Mouse (Mus musculus): ENCODE results near the gene Pum1.
"Not testable (repeated sequence)": the region's sequence is repeated elsewhere in the genome, so short reads cannot be mapped to it uniquely, and the experiment has no call there.

The Pum1 gene

DNA sequence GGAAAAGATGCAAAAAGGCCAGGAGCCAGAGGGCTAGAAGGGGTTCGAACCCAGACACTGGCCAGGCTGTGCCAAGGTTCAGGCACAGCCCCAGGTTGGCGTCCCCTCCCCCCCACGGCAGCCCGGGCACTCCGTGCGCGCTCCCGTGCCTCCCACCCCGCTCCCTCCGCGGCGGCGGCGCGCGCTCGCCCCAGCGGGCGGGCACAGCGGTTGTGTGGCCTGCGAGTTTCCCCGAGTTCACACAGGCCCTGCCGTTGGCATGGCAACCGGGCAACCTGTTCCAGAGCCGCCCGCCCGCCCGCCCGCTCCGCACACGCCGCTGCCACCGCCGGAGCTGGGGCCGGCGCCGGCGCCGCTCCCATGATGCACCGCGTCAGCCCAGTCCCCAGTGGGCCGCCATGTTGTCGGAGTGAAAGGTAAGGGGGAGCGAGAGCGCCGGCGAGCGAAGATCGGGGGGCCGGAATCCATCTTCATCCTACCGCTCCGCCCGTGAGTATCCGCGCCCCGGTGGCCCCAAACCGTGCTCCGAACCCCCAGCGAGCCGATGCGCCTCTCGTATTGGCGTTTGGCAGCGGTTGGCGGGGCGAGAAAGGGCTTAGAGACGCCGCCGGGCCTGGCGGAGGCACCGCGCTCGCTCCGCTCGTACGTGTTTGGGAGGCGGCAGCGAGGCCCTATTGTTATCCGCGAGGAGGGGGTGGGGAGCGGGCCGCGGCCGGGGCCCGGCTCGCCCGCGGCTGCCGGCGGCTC is at the start of gene Pum1:
TSS of gene Pum1 (plus strand) at position 343 of the 747 bp plus-strand sequence.
- DNase-seq = peak; percentile 82

DNA sequence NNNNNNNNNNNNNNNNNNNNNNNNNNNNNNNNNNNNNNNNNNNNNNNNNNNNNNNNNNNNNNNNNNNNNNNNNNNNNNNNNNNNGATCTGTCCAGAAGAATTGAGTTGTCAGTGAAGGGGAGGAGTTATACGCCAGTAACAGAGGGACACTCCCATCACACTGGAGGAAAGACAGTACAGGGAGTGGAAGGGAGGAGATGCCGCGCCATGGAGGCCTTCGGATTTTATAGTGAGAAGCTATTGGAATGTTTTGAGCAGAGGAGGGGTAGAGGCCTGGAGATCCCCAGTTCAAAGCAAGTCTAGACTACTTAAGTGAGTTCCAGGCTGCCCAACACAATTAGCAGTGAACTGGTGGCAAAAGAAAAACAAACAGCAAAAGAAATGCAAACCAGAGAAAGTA is 33.7 kb upstream of the Pum1 start:
- DNase-seq = no peak

DNA sequence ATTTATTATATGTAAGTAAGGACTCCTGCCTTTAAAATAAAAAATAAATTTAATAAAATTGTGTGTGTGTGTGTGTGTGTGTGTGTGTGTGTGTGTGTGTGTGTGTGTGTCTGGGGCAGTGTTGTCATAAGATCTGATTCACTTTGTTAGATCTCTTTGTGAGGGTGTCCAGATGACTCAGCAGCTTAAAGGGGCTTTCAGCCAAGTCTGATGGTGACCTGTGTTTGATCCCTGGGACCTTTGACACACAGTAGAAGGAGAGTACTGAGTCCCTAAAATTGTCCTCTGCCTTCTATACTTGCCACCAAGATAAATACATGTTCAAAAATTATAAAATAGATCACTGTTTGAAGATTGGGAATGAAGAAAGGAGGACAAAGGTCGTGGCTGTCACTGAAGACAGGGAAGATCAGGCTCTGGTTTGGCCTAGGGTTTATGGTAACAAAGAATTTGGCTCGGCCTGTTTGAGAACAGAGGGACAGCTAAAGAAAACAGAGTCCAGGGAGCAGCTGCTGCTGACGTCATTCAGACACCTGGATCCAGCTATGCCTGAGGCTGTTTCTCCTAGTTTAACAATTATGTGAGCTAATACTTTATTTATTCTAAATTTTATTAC is 32.8 kb upstream of the Pum1 start:
- no peak for DNase-seq

DNA sequence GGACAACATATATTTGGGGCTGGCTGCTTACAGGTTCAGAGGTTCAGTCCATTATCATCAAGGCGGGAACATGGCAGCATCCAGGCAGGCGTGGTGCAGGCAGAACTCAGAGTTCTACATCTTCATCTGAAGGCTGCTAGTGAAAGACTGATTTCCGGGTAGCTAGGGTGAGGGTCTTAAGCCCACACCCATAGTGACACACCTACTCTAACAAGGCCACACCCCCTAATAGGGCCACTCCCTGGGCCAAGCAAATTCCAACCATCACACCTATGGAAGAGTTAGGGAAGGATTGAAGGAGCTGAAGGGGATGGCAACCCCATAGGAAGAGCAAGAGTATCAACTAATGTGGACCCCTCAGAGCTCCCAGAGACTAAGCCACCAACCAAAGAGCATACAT is 28.0 kb upstream of the Pum1 start:
- not testable (repeated sequence) for DNase-seq

DNA sequence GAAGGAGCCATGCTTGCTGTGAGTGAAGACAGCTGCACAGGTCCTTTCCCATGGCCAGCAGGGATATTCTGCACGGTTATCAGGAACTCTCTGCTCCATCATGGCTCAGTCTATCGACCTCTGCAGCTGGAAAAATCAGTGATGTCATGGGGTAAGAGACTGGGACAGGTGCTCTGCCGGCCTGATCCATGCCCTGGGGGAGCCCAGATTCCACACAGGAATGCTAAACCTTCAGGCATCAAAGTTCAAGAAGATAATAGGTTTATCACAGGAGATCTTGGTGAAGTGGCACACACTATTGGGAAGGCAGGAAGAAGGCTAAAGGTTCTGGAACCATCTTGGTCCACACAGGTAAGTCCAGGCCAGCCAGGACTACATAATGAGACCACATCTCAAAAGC is 26.4 kb upstream of the Pum1 start:
- DNase-seq = no peak

DNA sequence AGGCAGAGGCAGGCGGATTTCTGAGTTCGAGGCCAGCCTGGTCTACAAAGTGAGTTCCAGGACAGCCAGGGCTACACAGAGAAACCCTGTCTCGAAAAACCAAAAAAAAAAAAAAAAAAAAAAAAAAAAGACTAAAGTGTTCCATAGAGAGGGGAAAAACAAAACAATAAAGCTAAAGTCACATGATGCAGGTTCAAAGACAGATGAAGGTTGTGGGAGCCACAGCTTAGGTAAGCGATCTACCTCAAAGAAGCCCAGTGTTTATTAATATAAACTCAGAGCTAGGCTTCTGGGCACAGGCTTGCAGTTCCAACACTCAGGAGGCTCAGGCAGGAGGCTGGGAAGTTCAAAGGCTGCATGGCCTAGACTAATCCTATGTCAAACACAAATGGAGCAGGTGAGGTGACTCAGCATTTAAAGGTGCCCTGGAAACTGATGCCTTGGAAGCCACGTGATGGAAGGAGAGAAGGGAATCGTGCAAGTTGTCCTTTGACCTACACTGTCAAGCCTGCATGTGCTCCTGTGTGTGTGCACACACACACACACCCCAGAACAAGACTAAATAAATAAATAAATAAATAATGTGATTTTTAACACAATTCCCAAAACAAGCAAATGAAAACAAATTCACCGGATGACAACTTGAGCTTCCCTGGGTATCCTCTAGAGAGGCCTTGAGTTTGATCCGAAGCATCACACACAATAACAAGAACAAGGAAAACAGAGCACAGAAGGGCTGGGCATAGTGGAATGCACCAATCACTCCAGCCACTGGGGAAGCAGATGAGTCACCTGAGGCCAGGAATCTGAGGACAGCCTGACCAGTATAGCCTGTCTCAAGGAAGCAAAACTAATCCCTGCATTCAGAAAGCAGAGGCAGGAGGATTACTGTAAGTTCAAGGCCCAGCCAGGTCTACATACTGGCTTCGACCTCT is 25.4 kb upstream of the Pum1 start:
- no peak for DNase-seq

DNA sequence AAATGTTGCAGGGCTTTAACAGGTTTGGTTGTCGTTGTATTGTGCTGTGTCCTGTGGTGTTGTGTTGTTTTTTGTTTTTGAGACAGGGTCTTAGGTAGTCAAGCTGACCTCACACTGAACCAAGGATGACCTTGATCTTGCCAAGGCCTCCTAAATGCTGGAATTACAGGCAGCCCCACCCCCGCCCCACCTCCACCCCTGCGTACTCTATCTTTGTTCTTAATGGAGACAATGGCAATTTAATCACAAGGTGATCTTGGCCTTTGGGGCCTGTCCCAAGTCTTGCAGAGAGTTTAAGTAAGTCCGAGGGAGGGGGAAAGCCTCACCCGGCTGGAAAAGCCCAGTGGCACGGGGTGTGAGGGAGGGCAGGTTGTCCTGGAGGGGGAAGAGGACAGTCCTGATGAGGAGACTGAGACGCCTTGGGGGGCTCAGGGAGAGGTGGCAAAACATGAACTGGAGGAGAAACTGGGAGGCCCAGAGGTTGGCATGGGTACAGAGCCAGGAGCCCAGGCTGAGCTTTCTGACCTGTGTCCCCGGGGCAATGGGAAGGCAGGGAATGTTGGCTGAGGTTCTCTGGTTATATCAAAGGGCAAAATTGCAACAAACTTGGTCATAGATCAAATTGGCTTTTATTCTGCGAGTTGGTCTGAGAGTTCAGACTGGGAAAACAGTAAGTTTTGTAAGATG is 22.9 kb upstream of the Pum1 start:
- DNase-seq = no peak

DNA sequence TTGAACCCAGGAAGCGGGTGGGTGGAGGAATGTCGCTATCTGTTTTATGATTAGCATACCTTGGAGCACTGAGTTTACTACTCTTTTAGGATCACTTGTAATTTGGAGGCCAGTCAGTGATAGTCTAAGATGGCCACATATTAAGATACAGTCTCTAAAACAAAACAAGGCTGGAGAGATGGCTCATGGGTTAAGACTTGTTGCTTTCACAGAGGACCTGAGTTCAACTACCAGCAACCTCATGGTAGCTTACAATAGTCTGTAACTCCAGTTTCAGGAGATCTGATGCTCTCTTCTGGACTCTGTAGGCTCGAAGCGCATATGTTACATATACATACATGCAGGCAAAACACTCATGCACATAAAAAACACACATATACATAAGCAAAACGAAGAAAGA is 20.7 kb upstream of the Pum1 start:
- DNase-seq = no peak

DNA sequence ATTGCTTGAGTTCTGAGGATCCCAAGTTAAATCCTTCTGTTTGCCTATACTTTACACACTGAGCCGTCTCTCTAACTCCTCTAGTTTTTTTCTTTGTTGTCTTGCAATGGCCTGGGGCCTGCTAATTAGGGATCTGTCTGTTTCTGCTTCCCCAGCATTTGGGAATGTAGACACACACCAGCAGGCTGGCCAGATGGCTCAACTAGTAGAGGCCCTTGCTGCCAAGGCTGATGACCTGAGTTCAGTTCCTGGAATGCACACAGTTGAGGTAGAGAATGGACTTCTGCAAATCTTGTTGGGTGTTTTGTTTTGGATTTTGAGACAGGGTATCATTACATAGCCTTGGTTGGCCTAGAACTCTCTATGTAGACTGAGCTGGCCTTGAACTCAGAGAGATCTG is 17.7 kb upstream of the Pum1 start:
- peak; percentile 33 for DNase-seq

DNA sequence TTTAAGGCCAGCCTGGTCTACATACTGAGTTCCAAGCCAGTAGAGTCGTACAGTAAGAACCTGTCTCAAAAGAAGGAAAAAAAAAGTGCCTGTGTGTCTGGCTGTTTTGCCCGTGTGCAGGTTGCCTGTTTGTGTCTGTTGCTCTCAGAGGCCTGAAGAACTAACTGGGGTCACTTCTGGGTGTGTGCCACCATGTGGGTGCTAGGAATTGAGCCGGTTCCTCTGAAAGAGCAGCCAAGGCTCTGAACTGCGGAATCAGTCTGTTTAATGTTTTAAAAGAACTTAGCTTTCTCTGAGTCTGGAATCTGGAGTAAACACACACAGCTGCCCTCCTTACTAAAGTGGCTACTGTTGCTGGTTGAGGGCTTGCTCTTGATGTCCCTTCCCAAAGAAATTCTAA is 11.8 kb upstream of the Pum1 start:
- no peak for DNase-seq

DNA sequence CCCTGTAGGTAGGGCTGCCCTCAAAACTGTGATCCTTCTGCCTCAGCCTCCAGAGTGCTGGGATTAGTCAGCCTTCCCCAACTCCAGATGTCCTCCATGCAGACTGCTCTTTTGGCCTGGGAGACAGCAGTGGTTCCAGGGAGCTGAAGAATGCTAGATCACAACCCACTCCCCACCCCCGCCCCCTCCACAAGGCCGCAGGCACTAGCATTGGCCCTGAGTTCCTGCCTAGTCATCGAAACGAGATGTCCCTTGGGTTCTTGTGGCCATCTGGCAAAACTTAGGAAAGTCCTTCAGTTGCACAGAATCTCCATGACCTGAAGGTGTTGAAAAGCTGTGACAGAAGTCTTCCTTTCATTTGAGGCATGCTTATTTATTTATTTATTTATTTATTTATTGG is 10.6 kb upstream of the Pum1 start:
- DNase-seq = no peak

DNA sequence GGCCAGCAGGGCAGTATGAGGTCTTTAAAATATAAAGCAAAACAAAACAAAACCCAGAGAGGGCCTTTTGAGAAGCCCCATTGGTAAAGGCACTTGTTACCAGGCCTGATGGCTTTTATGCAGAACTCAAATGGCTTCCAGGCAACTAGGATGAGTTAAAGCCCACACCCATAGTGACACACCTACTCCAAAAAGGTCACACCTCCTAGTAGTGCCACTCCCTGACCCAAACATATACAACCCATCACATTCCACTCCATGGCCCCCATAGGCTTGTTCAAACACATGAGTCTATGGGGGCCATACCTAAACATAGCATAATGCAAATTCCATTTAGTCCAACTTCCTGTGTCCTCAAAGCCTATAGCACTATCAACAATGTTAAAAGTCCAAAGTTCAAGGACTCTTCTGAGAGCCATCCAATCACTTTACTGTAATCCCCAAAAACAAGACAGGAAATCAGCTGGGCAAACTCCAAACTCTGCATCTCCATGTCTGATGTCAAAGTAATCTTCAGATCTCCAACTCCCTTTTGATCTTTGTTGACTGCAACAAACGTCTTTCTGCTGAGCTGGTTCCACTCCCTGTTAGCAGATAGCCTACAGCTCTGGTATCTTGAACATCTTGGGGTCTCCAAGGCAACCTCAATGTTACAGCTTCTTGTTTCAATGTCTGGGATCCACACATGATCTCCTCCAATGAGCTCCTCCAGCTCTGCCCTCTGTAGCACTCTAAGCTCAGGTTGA is 5.1 kb upstream of the Pum1 start:
- DNase-seq = no peak

DNA sequence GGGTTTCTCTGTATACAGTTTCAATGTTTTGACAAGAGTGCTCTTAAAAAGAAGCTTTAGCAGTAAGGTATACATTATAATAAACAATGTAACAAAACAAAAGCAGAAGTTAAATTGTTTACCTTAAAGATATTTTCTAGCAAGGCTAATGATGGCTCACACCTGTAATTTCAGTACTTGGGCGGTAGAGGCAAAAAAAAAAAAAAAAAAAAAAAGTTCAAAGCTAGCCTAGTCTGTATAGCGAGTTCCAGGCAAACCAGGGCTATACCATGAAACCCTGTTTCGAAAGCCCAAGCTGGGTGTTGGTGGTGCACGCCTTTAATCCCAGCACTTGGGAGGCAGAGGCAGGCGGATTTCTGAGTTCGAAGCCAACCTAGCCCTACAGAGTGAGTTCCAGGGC is 3.7 kb upstream of the Pum1 start:
- DNase-seq = no peak

DNA sequence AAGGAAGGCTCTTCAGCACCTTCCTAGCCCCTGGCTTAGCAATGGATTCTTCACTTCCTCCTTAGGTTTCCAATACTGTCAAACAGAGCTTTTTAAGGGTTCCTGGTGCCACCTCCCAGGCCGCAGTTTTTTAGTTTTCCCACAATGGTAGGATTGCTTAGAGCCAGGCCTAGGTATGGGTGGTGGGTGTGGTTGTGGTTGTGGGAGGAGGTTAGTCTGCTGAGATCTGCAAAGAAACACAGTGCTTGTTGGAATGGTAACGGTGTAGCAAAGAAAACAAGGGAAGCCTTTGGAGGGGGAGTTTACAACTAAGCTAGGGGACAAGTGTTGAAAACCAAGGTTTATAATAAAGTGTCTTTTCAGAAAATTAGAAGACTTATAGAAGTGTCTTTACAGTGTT is 3.0 kb upstream of the Pum1 start:
- DNase-seq = no peak

DNA sequence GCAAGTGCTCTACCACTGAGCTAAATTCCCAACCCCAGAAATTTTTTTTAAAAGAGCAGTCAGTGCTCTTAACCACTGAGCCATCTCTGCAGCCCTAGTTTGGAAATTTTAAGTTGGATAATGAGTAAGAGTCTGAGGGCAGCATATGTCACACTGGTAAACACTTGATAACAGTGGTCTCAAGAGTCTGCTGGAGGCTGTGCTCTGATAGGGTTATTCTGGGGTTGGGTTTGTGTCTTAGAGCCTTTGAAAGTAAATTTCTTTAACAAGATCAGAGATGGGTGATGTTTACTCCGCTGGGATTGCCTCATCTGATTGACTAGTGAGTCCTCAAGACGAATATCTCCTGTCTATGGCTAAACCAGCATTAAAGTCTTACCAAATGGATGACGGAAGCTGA is 2.0 kb upstream of the Pum1 start:
- no peak for DNase-seq

DNA sequence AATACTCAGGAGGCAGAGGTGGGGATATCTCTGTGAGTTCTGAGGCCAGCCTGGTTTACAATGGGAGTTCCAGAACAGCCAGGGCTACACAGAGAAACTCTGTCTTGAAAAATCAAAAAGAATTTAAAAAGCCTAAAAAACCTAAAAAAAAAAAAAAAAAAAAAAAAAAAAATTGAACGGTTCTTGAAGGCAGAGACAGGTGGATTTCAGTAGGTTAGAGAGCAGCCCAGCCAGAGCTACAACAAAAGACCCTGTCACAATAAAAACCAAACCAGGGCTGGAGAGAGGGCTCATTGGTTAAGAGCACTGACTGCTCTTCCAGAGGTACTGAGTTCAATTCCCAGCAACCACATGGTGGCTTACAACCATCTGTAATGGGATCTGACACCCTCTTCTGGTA is 816 bp upstream of the Pum1 start:
- not testable (repeated sequence) for DNase-seq

DNA sequence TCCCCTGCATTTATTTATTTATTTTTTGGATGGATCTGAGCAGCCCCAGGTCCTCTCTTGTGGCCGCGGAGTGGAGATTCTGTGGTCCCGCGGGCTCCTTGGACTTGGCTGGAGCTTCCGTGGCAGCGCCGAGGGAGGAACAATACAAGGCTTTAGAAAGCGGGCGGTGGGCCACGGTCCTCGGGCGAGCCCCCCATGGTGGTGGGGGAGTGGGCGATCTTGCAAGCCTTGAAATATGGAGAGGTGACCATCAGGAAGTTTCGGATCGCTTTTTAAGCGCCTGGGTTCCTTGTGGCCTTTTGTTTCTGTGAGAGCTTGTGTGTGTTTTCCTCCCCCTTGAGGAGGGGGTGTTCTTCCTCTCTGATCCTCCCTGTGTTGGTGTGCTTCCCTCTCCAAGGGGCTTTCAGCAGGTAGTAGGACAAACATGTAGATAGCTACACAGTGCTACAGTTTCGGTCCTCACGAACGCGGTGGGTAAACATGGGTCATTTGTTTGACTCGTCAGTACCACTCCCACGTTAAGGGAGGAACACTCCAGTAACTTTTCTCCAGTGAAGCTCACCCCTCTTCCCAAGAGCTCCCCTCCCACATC is 785 bp downstream of the Pum1 start:
- DNase-seq = peak; percentile 38

DNA sequence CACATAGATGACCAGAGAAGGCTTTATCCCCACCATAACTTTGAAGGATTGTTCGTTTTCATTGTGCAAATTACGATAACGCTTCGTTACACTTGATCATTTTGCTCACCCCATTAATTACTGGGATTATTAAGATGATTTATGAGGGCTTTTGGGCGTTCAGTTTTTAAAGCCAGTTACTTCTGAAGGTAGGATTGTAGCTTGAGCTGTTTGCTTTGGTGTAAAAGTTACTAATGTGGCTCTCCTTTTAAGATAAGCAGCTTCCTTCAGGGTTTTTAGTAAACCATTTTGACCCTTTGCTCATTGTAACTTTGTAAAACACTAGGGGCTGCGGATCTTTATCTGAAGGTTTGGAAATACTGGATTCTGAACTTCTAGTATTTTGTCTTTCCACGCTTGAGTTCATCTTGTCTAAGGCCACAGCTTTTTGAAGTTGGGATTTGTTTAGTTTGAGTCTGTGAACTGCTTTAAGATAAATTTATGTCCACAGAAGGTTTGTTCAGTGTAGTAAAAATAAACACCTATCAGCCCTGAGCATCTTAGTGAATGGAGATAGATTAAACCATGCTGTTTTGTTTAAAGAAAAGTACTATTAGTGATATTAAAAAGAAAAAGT is 1.4 kb downstream of the Pum1 start:
- no peak for DNase-seq

DNA sequence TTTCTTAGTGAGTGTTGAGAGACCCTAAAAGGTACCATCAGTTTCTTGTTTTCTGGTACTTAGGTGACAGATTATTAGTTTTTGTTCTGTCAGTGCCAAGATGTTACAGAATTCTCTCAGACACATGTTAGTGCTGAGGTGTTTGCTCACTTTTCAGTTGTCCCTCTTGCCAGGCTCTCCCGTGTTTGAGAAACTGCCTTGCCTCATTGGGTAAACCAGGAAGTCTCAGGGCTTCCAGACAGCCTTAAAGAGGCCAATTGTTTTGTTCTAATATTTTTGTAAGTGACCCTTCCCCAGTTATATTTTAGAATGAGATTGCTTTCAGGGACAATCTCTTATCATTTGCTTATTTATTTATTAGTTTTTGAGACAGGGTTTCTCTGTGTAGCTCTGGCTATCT is 2.1 kb downstream of the Pum1 start:
- DNase-seq = no peak

DNA sequence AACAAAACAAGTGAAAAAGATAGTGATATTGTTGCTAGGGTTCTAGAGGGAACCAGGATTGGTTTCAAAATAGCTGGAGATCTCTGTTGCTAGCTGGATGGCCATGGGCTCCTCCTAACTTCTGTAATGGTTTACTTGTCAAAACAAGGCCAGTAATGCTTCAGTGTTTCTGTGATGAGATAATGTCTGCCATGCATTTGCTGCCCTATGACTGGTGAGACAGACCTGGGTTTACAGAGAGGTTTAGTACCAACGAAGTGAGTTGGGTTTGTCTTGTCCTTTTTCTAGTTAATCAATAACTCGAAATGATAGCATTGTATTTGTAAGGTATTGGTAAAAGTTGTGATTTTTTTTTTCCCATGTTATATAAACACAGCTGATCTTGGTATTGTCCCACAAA is 4.6 kb downstream of the Pum1 start:
- DNase-seq = no peak

DNA sequence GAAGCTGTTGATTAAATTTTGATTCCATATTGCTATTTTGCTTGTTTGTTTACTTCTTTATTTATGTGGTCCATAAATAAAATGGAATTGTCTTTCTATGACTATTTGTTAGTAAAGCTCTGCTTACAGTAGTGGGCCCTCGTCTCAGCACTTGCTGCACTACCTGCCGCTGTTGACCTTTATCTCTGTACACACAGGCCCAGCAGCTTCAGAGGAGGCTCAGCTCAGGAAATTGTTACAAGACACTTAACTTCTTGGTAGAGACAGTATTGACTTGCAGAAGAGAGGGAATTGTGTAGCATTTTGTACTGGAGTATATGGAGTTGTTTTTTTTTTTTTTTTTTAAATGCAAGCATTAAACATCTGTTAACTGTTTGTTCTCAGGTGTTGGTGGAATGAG is 5.4 kb downstream of the Pum1 start:
- DNase-seq = no peak

DNA sequence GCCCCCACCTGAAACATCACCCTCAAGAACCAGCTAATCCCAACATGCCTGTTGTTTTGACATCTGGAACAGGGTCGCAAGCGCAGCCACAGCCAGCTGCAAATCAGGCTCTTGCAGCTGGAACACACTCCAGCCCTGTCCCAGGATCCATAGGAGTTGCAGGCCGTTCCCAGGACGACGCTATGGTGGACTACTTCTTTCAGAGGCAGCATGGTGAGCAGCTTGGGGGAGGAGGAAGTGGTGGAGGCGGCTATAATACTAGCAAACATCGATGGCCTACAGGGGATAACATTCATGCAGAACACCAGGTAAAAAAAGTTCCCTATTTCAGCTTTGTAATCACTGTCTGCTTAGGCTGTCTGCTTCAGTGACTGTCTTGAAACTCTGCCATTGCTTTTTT is 5.9 kb downstream of the Pum1 start:
- DNase-seq = no peak
